In genomic region chr2:3805742-3806141, GRCm38 (mm10) we compare ENCODE assay signal across 21 mouse cellular contexts.
"Had no signal": no experiment of that assay in that cellular context is flagged by ENCODE, and none has a peak within 500 bp of the region (broad histone marks: within the 10 kb centered on the region; RNA-seq: fewer than 3 reads in every experiment).

No protein-coding gene starts in this region.

- H3K9me3 ChIP-seq: heart, embryonic 10.5 days; heart, embryonic 12.5 days; hindbrain, embryonic 13.5 days; hindbrain, embryonic 15.5 days; kidney, embryonic 15.5 days; limb, embryonic 13.5 days; limb, embryonic 15.5 days; liver, embryonic 12.5 days had no signal

- H3K9ac ChIP-seq: forebrain, postnatal 0 days; heart, embryonic 12.5 days; hindbrain, embryonic 13.5 days; hindbrain, embryonic 15.5 days; kidney, embryonic 15.5 days; limb, embryonic 13.5 days; limb, embryonic 15.5 days; liver, embryonic 12.5 days had no signal

- ATAC-seq: forebrain, postnatal 0 days; hindbrain, postnatal 0 days; liver, embryonic 12.5 days had no signal

- H3K27me3 ChIP-seq: heart, embryonic 12.5 days; hindbrain, embryonic 13.5 days; hindbrain, embryonic 15.5 days; limb, embryonic 13.5 days; limb, embryonic 15.5 days; liver, embryonic 12.5 days had no signal

- H3K27ac ChIP-seq: heart, embryonic 10.5 days; hindbrain, embryonic 13.5 days; hindbrain, embryonic 15.5 days; hindbrain, postnatal 0 days; kidney, embryonic 15.5 days; kidney, postnatal 0 days; left cerebral cortex, adult 2 months; limb, embryonic 13.5 days; limb, embryonic 15.5 days; liver, embryonic 12.5 days had no signal

- H3K36me3 ChIP-seq: heart, embryonic 10.5 days; heart, embryonic 12.5 days; hindbrain, embryonic 13.5 days; hindbrain, embryonic 15.5 days; kidney, embryonic 15.5 days; limb, embryonic 13.5 days; limb, embryonic 15.5 days; liver, embryonic 12.5 days had no signal

- DNase-seq: forebrain, postnatal 0 days; gastrocnemius, postnatal 14 days; gastrocnemius, postnatal 36 days; heart, adult 18-20 months; heart, postnatal 10 days; kidney, adult 11 months; kidney, adult 2 months; kidney, adult 9 months; kidney, postnatal 14 days; kidney, postnatal 36 days had no signal

- H3K4me2 ChIP-seq: heart, embryonic 12.5 days; hindbrain, embryonic 13.5 days; hindbrain, embryonic 15.5 days; kidney, embryonic 15.5 days; limb, embryonic 13.5 days; limb, embryonic 15.5 days; liver, embryonic 12.5 days had no signal

- H3K4me1 ChIP-seq: heart, embryonic 10.5 days; heart, embryonic 12.5 days; hindbrain, embryonic 15.5 days; kidney, embryonic 15.5 days; limb, embryonic 13.5 days; limb, embryonic 15.5 days; liver, embryonic 12.5 days had no signal

- H3K4me3 ChIP-seq: heart, embryonic 10.5 days; heart, embryonic 12.5 days; hindbrain, embryonic 13.5 days; hindbrain, embryonic 15.5 days; kidney, embryonic 15.5 days; left cerebral cortex, adult 2 months; limb, embryonic 13.5 days; limb, embryonic 15.5 days; liver, embryonic 12.5 days had no signal
